Mouse (Mus musculus) granulocyte monocyte progenitor cell, adult 5-6 weeks (primary cell): ENCODE measurements around the gene Tex36. TPM values are rescaled to one million over a fixed set of nuclear protein-coding genes. Genes with fewer than 3 reads are reported as not detected.

ENCODE experiments used
- total RNA-seq, 2 experiments: library from RNA; stranded (forward) in 1 of 2; stranded (reverse) in 1 of 2; fragments of 200-712, 200-1000 nt in 1 of 2; fragments of >200 nt in 1 of 2; fragmentation: Nextera tagmentation in 1 of 2; gene quantifications; 2 replicates each; pipeline ENCODE4 v1.2.3; 2014 to 2017

Gene Tex36
- total RNA-seq, 2 experiments from 2014 or later: not detected

Other genes with a start within 250 kb of the Tex36 start
- 25.7 and 31.9 TPM in 2 replicates for gene Edrf1, start 35.4 kb upstream of the Tex36 start, total RNA-seq (2014; fragmentation: Nextera tagmentation)
- gene Edrf1, start 35.4 kb upstream of the Tex36 start, total RNA-seq (2017): 16.7 and 17.1 TPM in 2 replicates
- gene Mmp21, start 77.9 kb upstream of the Tex36 start, total RNA-seq (2014; fragmentation: Nextera tagmentation): not detected in 2 replicates
- gene Mmp21, start 77.9 kb upstream of the Tex36 start, total RNA-seq (2017): 0.52 TPM in 1 of 2 replicates, not detected in the other
- 77.6 and 89.6 TPM in 2 replicates for gene Bccip, start 107.2 kb upstream of the Tex36 start, total RNA-seq (2014; fragmentation: Nextera tagmentation)
- 97.7 and 112 TPM in 2 replicates for gene Bccip, start 107.2 kb upstream of the Tex36 start, total RNA-seq (2017)
- gene Uros, start 107.9 kb upstream of the Tex36 start, total RNA-seq (2014; fragmentation: Nextera tagmentation): 16.1 and 17.3 TPM in 2 replicates
- gene Uros, start 107.9 kb upstream of the Tex36 start, total RNA-seq (2017): 11.9 and 15.1 TPM in 2 replicates
- not detected in 2 replicates for gene Fank1, start 174.7 kb upstream of the Tex36 start, total RNA-seq (2014; fragmentation: Nextera tagmentation)
- not detected in 2 replicates for gene Fank1, start 174.7 kb upstream of the Tex36 start, total RNA-seq (2017)
- gene Dhx32, start 180.6 kb upstream of the Tex36 start, total RNA-seq (2014; fragmentation: Nextera tagmentation): 7.3 and 10.7 TPM in 2 replicates
- gene Dhx32, start 180.6 kb upstream of the Tex36 start, total RNA-seq (2017): 13.1 and 21.3 TPM in 2 replicates